Mouse (Mus musculus) olfactory bulb, adult 2 months (tissue): Measurements from ENCODE around the gene Bmpr1b. TPM values are rescaled to one million over a fixed set of nuclear protein-coding genes. Genes with fewer than 3 reads are reported as not detected.

ENCODE experiments used
- H3K27ac ChIP-seq: fragments of 200-500 bp; 2 replicates; pipeline ENCODE4 v1.5.1; 2012; ENCODE audit warnings: low read depth, low read length; ENCODE audit not compliant: insufficient read depth
- H3K4me1 ChIP-seq: fragments of 200-500 bp; 2 replicates; pipeline ENCODE4 v1.6.1; 2012; ENCODE audit warnings: low read length; ENCODE audit not compliant: control insufficient read depth, insufficient read depth
- H3K4me3 ChIP-seq: fragments of 200-500 bp; 2 replicates; pipeline ENCODE4 v1.5.1; 2012; ENCODE audit warnings: mild to moderate bottlenecking, low read depth, low read length, moderate library complexity; ENCODE audit not compliant: insufficient read depth
- CTCF ChIP-seq: fragments of 200-500 bp; IDR thresholded peaks from 2 replicates; pipeline ENCODE4 v1.5.1; 2012; ENCODE audit warnings: low read depth, mild to moderate bottlenecking, low read length, moderate library complexity; ENCODE audit not compliant: insufficient read depth
- POLR2A ChIP-seq: fragments of 200-500 bp; IDR thresholded peaks from 2 replicates; pipeline ENCODE4 v1.6.1; 2012; ENCODE audit warnings: mild to moderate bottlenecking, low read depth, low read length, moderate library complexity; ENCODE audit not compliant: insufficient read depth
- WGBS: fragments of 180-500 bp; shearing (Covaris S2); methylation state at CpG from one replicate; pipeline ENCODE4 v1.1.7; 2018; 5-methylcytosine and 5-hydroxymethylcytosine counted together
- polyA plus RNA-seq: library from polyadenylated mRNA; stranded (reverse); fragments of >200 nt; gene quantifications from 2 replicates; pipeline ENCODE4 v1.2.4, GENCODE M21; 2012; ENCODE audit warnings: low replicate concordance; ENCODE audit not compliant: missing spikeins, insufficient read depth, insufficient read length

Gene Bmpr1b
- polyA plus RNA-seq, 1 experiment = not detected

DNA sequence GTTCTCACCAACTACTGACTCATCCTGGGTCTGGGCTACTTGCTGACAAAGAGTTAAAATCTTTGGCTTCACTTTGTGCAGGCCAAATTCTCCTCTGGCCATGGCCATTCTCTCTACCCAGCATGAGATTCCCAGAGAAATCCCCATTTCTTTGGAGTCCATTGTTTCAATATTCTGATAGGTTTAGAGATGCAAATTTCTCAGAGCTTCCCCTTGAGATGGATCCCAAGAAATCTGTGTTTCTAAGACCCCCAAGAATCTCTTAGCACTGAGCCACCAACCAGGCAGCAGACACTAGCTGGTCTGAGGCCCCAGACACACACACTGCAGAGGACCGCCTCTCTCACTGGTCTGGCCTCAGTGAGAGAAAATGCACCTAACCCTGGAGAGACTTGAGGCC, 320.0 kb downstream of the Bmpr1b start:
- TF ChIP-seq CTCF (no peak), POLR2A (no peak)
- Histone ChIP-seq H3K27ac (no peak overlapping the region), H3K4me1 (no peaks in the 10 kb centered on the region), H3K4me3 (no peak overlapping the region)
- 78% methylated on average over 1 of the region's 1 CpGs for WGBS

DNA sequence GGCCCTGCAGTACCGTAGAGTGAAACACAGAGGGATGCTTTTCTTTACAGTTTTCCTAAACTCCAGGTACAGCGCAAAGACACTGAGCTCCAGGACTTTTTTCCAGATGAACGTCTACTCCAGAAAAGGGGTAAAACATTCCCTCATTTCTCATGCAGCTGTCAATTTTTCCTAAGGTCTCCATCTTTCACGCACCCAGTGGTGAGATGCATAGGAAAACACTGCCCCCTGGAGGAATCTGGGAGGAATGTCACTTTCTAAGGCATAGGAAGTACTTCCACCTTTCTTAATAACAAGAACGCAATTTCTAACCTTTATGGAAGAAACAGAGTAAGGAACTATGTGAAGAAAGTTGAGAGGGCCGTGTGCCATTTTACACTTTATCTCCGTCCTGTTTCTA, 330.4 kb downstream of the Bmpr1b start:
- H3K4me1 ChIP-seq = no peaks in the 10 kb centered on the region
- no peak overlapping the region for H3K4me3 ChIP-seq
- WGBS = 49% methylated on average over 7 of the region's 7 CpGs
- TF ChIP-seq POLR2A (no peak), CTCF (no peak)
- H3K27ac ChIP-seq = no peak overlapping the region

- no peak for TF ChIP-seq POLR2A
- TF ChIP-seq CTCF = no peak
- H3K4me1 ChIP-seq = no peaks in the 10 kb centered on the region
- 11% methylated on average over 3 of the region's 3 CpGs for WGBS
- H3K27ac ChIP-seq = no peak overlapping the region
- no peak overlapping the region for H3K4me3 ChIP-seq
Observed at GRCm38 (mm10) chr3:141831135-141831534, 338.1 kb downstream of the Bmpr1b start.

- Histone ChIP-seq H3K4me3 (no peak overlapping the region), H3K27ac (no peak overlapping the region), H3K4me1 (no peaks in the 10 kb centered on the region)
- no peak for TF ChIP-seq POLR2A
- no peak for TF ChIP-seq CTCF
- WGBS = 89% methylated on average over 5 of the region's 5 CpGs
Observed at GRCm38 (mm10) chr3:141828301-141828700, 340.9 kb downstream of the Bmpr1b start.

DNA sequence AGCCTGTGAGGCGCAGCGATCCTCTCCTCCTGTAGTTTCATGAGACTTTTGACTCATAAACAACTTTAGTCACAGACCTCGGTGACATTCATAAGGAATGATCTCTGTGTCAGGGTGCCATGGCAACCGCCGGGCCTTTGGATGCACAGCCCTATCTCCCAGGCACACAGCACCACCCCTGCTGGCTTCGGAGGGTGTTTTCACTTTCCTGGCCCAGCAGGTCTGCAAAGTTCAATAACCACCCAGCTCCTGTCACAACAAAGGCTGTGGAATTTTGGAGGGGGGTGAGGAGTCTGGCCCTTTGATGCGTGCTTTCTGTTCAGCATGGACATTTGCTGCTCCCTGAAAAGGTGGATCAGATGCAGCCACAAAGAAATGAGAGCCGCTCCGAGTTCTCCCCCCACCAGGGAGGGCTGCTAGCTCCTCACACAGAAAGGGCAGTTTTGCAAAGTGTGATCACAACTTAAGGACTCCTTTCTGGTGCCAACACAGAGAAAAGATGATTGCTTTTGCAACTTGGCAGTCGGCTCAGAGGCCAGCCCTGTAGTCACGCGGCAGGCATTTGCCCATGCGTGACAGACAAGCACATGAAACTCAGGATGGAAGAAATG, 349.8 kb downstream of the Bmpr1b start:
- no peak overlapping the region for H3K4me3 ChIP-seq
- WGBS = 28% methylated on average over 13 of the region's 13 CpGs
- peaks cover 8% of the 10 kb centered on the region for H3K4me1 ChIP-seq
- TF ChIP-seq POLR2A (no peak), CTCF (no peak)
- no peak overlapping the region for H3K27ac ChIP-seq

- Histone ChIP-seq H3K27ac (no peak overlapping the region), H3K4me3 (no peak overlapping the region), H3K4me1 (peaks cover 8% of the 10 kb centered on the region)
- TF ChIP-seq CTCF (no peak), POLR2A (no peak)
- 32% methylated on average over 3 of the region's 3 CpGs for WGBS
Observed at GRCm38 (mm10) chr3:141818615-141819312, 350.5 kb downstream of the Bmpr1b start.

DNA sequence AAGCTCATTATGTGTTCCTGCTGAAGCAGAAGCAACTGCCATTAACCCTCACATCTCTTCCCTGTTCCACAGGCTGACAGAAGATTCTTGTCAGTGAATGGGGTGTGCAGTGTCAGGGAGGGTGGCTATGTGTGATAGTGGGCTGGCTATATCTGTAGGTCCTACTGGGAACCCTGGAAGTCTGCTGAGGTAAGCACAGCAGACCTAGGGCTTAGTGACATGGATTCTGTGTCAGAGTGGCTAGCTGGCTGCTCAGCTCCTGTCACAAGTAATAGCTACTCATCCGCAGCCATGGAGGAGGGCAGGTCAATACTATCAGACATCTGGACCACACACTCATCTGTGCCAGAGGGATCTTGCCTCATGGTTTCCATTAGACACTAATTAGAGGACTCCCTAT, 354.4 kb downstream of the Bmpr1b start:
- 50% methylated on average over 1 of the region's 1 CpGs for WGBS
- no peak overlapping the region for H3K27ac ChIP-seq
- TF ChIP-seq CTCF (no peak), POLR2A (no peak)

GRCm38 (mm10) chr3:141811348-141811747, 357.9 kb downstream of the Bmpr1b start:
- no peak for TF ChIP-seq CTCF
- TF ChIP-seq POLR2A = no peak
- Histone ChIP-seq H3K4me3 (no peak overlapping the region), H3K4me1 (peaks cover 5% of the 10 kb centered on the region), H3K27ac (no peak overlapping the region)
- WGBS = 73% methylated on average over 2 of the region's 2 CpGs

More for the DNA sequence above, 354.4 kb downstream of the Bmpr1b start:
- Histone ChIP-seq H3K4me3 (no peak overlapping the region), H3K4me1 (peaks cover 12% of the 10 kb centered on the region)

DNA sequence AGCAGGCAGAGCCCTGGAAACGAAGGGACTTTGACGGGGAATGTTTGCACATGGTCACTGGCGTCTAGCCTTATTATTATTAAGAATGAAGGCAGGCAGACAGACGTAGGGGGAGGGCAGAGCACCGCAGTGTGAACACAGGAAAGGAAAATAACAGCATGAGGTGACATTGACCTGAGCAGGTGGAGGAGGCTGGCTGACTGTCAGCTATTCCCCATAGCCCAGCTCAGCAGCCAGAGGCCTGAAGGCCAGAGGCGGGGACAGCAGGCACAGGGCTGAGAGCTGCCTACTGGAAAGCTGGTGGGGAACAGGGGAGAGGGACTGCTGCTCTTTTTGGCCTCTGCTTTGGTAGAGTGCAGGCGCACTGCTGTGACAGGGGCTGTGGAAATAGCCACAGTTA, 358.3 kb downstream of the Bmpr1b start:
- no peak overlapping the region for H3K27ac ChIP-seq
- WGBS = 69% methylated on average over 7 of the region's 7 CpGs
- no peak for TF ChIP-seq CTCF
- no peak for TF ChIP-seq POLR2A
- peaks cover 5% of the 10 kb centered on the region for H3K4me1 ChIP-seq
- H3K4me3 ChIP-seq = no peak overlapping the region
